Mouse (Mus musculus): ENCODE results near the gene Hs3st1. TPM values are rescaled to one million over a fixed set of nuclear protein-coding genes. Genes with fewer than 3 reads are reported as not detected.

Hs3st1 gene
- total and polyA plus RNA-seq, 3 experiments: 0.81 to 2.8 (median 2.8) TPM

DNA sequence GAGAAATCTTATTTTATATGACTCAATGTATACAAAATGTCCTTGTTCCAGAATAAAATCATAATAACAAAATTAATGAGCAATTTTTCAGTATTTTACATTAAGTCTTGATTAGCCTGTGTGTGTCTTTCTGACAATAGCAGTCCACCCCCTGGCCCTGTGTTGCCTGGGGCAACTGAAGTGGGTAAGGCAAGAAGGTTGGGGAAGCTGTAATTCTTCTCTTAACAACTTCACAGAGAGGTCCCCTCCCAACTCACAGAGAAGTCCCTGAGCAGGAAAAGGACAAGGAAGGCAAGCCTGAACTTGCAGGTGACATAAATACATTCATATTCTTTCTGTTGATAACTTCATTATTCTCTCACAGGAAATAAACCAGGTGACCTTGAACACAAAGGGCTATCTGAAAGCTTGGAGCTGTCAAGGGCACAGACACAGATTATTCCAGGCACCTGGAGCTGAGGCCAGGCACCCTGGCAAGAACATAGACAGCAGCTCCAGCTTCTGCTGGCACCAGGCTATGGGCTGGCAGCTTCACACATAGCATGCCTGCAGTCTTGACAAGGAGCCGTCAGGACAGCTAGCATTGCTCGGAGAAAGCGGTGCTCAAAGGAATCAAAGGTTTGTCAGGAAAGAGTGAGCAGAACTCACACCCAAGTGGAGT lies 134.9 kb downstream of the Hs3st1 start:
- no peak overlapping the region for H3K9ac ChIP-seq (ENCODE audit: insufficient read depth, low read depth)
- in situ Hi-C loops (cut with MboI; ENCODE audit: low pct_ligation_motif_present, low pct_unique_long_range_greater_than_20kb, low sequenced_read_pairs): no loop called here
- TF ChIP-seq MAFK (IDR thresholded peaks at IDR 0.05; ENCODE audit: insufficient replicate concordance, low read length) (no peak), POLR2A (IDR thresholded peaks at IDR 0.05; ENCODE audit: low read depth, low read length) (no peak), USF1 (IDR thresholded peaks at IDR 0.05; ENCODE audit: low read depth, low read length) (no peak), IRF4 (IDR thresholded peaks at IDR 0.05; ENCODE audit: low read depth, low read length) (no peak), CHD2 (IDR thresholded peaks at IDR 0.05; ENCODE audit: low read length) (no peak), TBP (conservative IDR thresholded peaks at IDR 0.05; ENCODE audit: low read depth, low read length) (no peak), ELF1 (IDR thresholded peaks at IDR 0.05; ENCODE audit: low read depth, low read length) (no peak), SIN3A (IDR thresholded peaks at IDR 0.05; ENCODE audit: low read length) (no peak), MYC (IDR thresholded peaks at IDR 0.05; ENCODE audit: low read depth, low read length) (no peak), JUND (conservative IDR thresholded peaks at IDR 0.05; ENCODE audit: low read depth, low read length) (no peak), BHLHE40 (IDR thresholded peaks at IDR 0.05; ENCODE audit: low read depth, low read length) (no peak), POLR2AphosphoS2 (IDR thresholded peaks at IDR 0.05; ENCODE audit: low read depth, low read length) (no peak), GABPA (IDR thresholded peaks at IDR 0.05; ENCODE audit: insufficient replicate concordance, low read depth, low read length) (no peak), ZMIZ1 (IDR thresholded peaks at IDR 0.05; ENCODE audit: low read depth, low read length) (no peak), ZC3H11A (IDR thresholded peaks at IDR 0.05; ENCODE audit: low read depth, low read length) (no peak)
- no peaks in the 10 kb centered on the region for H3K27me3 ChIP-seq (replicated peaks)
- H3K9me3 ChIP-seq (replicated peaks; ENCODE audit: low read length): no peaks in the 10 kb centered on the region
- no peaks in the 10 kb centered on the region; a peak in 1 of 4 replicates for H3K4me1 ChIP-seq (ENCODE audit: control insufficient read depth in 1 of 2, insufficient read depth in 2 of 2)
- H3K4me3 ChIP-seq (replicated peaks in 1 of 3; ENCODE audit: low read depth in 2 of 3, low read length in 2 of 3, poor library complexity in 1 of 3): no peak overlapping the region
- no peak overlapping the region for H3K4me2 ChIP-seq (ENCODE audit: insufficient read depth, low read depth, poor library complexity, severe bottlenecking)
- no peak for DNase-seq (ENCODE audit: extremely low read depth)
- H3K27ac ChIP-seq (ENCODE audit: insufficient read depth, low read depth): no peak overlapping the region
- dilution Hi-C loops (cut with MboI; ENCODE audit: extremely low pct_ligation_motif_present, extremely low pct_unique_long_range_greater_than_20kb, low sequenced_read_pairs): no loop called here
- no peaks in the 10 kb centered on the region for H3K79me2 ChIP-seq (replicated peaks; ENCODE audit: control insufficient read depth, extremely low read depth, insufficient read depth, poor library complexity, severe bottlenecking)
- no peaks in the 10 kb centered on the region for H3K36me3 ChIP-seq (replicated peaks in 1 of 2; ENCODE audit: control insufficient read depth in 1 of 2, insufficient read depth in 1 of 2, low read length in 1 of 2)

DNA sequence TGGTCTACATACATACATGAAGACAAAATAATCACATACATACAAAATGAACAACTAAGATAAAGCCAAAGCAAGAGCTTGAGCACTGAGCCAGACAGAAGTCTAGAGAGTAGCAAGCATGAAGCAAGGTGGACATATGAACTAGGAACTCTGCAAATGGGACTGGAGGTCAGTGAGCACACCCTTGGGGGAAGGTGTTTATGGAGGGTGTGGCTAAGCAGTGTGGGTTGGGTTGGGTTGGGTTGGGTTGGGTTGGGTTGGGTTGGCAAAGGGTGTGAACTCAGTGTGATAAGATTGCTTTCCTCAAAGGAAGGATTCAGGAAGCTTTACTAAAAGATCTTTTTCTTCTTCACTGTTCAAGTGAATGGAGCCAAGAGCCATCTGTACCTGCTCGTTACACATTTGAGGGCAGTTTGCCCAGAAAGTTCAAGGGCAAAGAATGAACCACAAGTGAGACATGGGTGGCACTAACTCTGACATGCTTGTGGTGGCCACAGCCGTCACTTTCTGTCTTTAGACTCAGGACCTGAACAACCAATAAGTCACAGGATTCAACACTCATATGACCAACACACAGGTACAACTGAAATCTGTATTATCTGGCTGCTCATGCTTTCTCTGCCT lies 137.8 kb downstream of the Hs3st1 start:
- Histone ChIP-seq H3K27ac (ENCODE audit: insufficient read depth, low read depth) (no peak overlapping the region), H3K36me3 (replicated peaks in 1 of 2; ENCODE audit: control insufficient read depth in 1 of 2, insufficient read depth in 1 of 2, low read length in 1 of 2) (peaks cover 0 to 5% of the 10 kb centered on the region in 2 experiments), H3K79me2 (replicated peaks; ENCODE audit: control insufficient read depth, extremely low read depth, insufficient read depth, poor library complexity, severe bottlenecking) (no peaks in the 10 kb centered on the region), H3K27me3 (replicated peaks) (no peaks in the 10 kb centered on the region), H3K4me3 (replicated peaks in 1 of 3; ENCODE audit: low read depth in 2 of 3, low read length in 2 of 3, poor library complexity in 1 of 3) (no peak overlapping the region), H3K9me3 (replicated peaks; ENCODE audit: low read length) (no peaks in the 10 kb centered on the region), H3K4me1 (ENCODE audit: control insufficient read depth in 1 of 2, insufficient read depth in 2 of 2) (no peaks in the 10 kb centered on the region; a peak in 1 of 4 replicates), H3K9ac (ENCODE audit: insufficient read depth, low read depth) (no peak overlapping the region), H3K4me2 (ENCODE audit: insufficient read depth, low read depth, poor library complexity, severe bottlenecking) (no peak overlapping the region)
- dilution Hi-C loops (cut with MboI; ENCODE audit: extremely low pct_ligation_motif_present, extremely low pct_unique_long_range_greater_than_20kb, low sequenced_read_pairs) (no loop called here), in situ Hi-C loops (cut with MboI; ENCODE audit: low pct_ligation_motif_present, low pct_unique_long_range_greater_than_20kb, low sequenced_read_pairs) (no loop called here)
- DNase-seq (ENCODE audit: extremely low read depth): no peak
- TF ChIP-seq EP300 (IDR thresholded peaks at IDR 0.05; ENCODE audit: low read length) (no peak), CHD2 (IDR thresholded peaks at IDR 0.05; ENCODE audit: low read length) (no peak), NELFE (IDR thresholded peaks at IDR 0.05; ENCODE audit: low read depth, low read length) (no peak), RCOR1 (conservative IDR thresholded peaks at IDR 0.05; ENCODE audit: low read depth, low read length) (no peak), CTCF (conservative IDR thresholded peaks at IDR 0.05 in 1 of 2, IDR thresholded peaks at IDR 0.05 in 1 of 2; ENCODE audit: low read depth in 2 of 2, low read length in 2 of 2) (no peak), MAZ (IDR thresholded peaks at IDR 0.05; ENCODE audit: low read depth, low read length) (no peak), GABPA (IDR thresholded peaks at IDR 0.05; ENCODE audit: insufficient replicate concordance, low read depth, low read length) (no peak), MAFK (IDR thresholded peaks at IDR 0.05; ENCODE audit: insufficient replicate concordance, low read length) (no peak), ZNF384 (IDR thresholded peaks at IDR 0.05; ENCODE audit: low read depth, low read length) (no peak)

Measured in CH12.LX (cell line).